Mouse (Mus musculus) thymus, adult 2 months (tissue): ENCODE measurements around the gene A530032D15Rik.
"Not testable (repeated sequence)": the region's sequence is repeated elsewhere in the genome, so short reads cannot be mapped to it uniquely, and the experiment has no call there.

Source experiments
- CTCF ChIP-seq: fragments of 200-500 bp; IDR thresholded peaks from 2 replicates; pipeline ENCODE4 v1.5.1; 2012; ENCODE audit warnings: mild to moderate bottlenecking, control low read depth, low read length, moderate library complexity, borderline replicate concordance; ENCODE audit not compliant: control insufficient read depth, poor library complexity, insufficient read depth; ENCODE audit errors: extremely low read depth
- POLR2A ChIP-seq: fragments of 200-500 bp; IDR thresholded peaks from 2 replicates; pipeline ENCODE4 v1.6.1; 2012; ENCODE audit warnings: mild to moderate bottlenecking, low read length, control low read depth, moderate library complexity; ENCODE audit not compliant: control insufficient read depth, poor library complexity, insufficient read depth; ENCODE audit errors: extremely low read depth

DNA sequence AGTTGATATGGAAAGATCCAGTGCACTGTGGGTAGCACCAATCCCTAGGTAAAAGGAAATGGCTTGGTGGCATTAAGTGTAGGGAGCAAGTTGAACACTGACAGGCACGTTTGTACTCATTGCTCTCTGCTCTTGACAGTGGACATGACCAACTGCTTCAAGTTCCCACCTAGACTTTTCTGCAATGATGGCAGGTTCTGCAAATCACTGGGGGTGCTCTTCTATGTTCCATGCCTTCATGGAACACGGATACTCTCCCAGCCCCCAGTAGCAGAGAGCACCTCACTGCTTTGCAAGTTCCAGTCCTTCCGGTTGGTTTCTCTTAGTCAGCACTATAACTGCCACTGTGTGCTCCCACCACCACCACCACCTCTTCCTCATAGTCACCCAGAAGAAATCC lies 4.4 kb upstream of the A530032D15Rik start:
- TF ChIP-seq POLR2A, CTCF: not testable (repeated sequence)
